Mouse (Mus musculus): ENCODE measurements around the gene Nup88. TPM values are rescaled to one million over a fixed set of nuclear protein-coding genes. Genes with fewer than 3 reads are reported as not detected.
A peak's percentile ranks its signal among the peaks of the same experiment; 100 is the strongest.

Gene Nup88
- polyA plus RNA-seq, 1 experiment from 2014 or later: 107 TPM

GRCm38 (mm10) chr11:70973947-70974346 is 4.2 kb upstream of the Nup88 start:
- Histone ChIP-seq H3K4me1 (ENCODE audit: control insufficient read depth, insufficient read depth, low read length) (peaks cover 9% of the 10 kb centered on the region; the same call in 1 of the 2 replicates), H3K4me3 (replicated peaks; ENCODE audit: low read length) (no peak overlapping the region), H3K27me3 (ENCODE audit: control insufficient read depth, insufficient read depth, low read length) (no peaks in the 10 kb centered on the region), H3K9me3 (replicated peaks; ENCODE audit: control insufficient read depth, low read length) (no peaks in the 10 kb centered on the region), H3K27ac (ENCODE audit: low read length) (no peak overlapping the region), H3K36me3 (ENCODE audit: control insufficient read depth, insufficient read depth, low read length) (peaks cover 5% of the 10 kb centered on the region), H3K4me2 (ENCODE audit: low read depth, low read length) (no peak overlapping the region), H3K9ac (ENCODE audit: low read length) (no peak overlapping the region)
- 69% methylated on average over 4 of the region's 4 CpGs for WGBS
- no peak for ATAC-seq (ENCODE audit: insufficient read depth, low FRiP score)

DNA sequence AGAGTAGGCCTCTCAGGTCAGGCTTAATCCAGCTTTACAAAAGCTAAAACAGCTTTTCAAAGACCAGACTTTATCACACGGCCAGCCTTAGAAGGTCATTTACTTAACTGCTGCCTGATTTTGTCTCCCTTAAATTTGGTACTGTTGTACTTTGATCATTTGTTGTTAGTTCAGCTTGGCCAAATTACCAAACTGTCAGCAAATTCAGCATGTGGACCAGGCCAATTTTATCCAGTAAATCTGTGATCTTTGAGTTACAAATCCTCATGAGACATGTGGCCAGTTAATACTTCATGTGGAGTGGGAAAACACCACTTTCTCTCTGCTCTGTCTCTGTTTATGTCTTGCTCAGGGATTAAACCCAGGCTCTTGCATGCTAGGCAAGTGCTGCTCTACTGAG is 2.8 kb upstream of the Nup88 start:
- H3K9me3 ChIP-seq (replicated peaks; ENCODE audit: control insufficient read depth, low read length): no peaks in the 10 kb centered on the region
- WGBS: 72% methylated on average over 1 of the region's 1 CpGs
- no peaks in the 10 kb centered on the region; the same call in 1 of the 2 replicates for H3K36me3 ChIP-seq (ENCODE audit: control insufficient read depth, insufficient read depth, low read length)
- H3K4me1 ChIP-seq (ENCODE audit: control insufficient read depth, insufficient read depth, low read length): peaks cover 16% of the 10 kb centered on the region
- no peak overlapping the region for H3K4me3 ChIP-seq (replicated peaks; ENCODE audit: low read length)
- no peak for ATAC-seq (ENCODE audit: insufficient read depth, low FRiP score)
- no peak overlapping the region for H3K9ac ChIP-seq (ENCODE audit: low read length)
- H3K4me2 ChIP-seq (ENCODE audit: low read depth, low read length): no peak overlapping the region
- no peaks in the 10 kb centered on the region for H3K27me3 ChIP-seq (ENCODE audit: control insufficient read depth, insufficient read depth, low read length)
- no peak overlapping the region for H3K27ac ChIP-seq (ENCODE audit: low read length)

- ATAC-seq (ENCODE audit: insufficient read depth, low FRiP score): no peak; the same call in 1 of the 2 replicates
- Histone ChIP-seq H3K4me2 (ENCODE audit: low read depth, low read length) (peak overlapping the region; percentile 76), H3K36me3 (ENCODE audit: control insufficient read depth, insufficient read depth, low read length) (peaks cover 1% of the 10 kb centered on the region; the same call in 1 of the 2 replicates), H3K9me3 (replicated peaks; ENCODE audit: control insufficient read depth, low read length) (no peaks in the 10 kb centered on the region), H3K9ac (ENCODE audit: low read length) (peak overlapping the region; percentile 72), H3K27ac (ENCODE audit: low read length) (peak overlapping the region; percentile 91), H3K4me3 (replicated peaks; ENCODE audit: low read length) (peak overlapping the region; percentile 73), H3K4me1 (ENCODE audit: control insufficient read depth, insufficient read depth, low read length) (peaks cover 16% of the 10 kb centered on the region), H3K27me3 (ENCODE audit: control insufficient read depth, insufficient read depth, low read length) (no peaks in the 10 kb centered on the region)
- WGBS: 16% methylated on average over 24 of the region's 24 CpGs
These were observed 1.1 kb upstream of the Nup88 start for GRCm38 (mm10) chr11:70970560-70971540.

- Histone ChIP-seq H3K9me3 (replicated peaks; ENCODE audit: control insufficient read depth, low read length) (no peaks in the 10 kb centered on the region), H3K36me3 (ENCODE audit: control insufficient read depth, insufficient read depth, low read length) (peaks cover 15% of the 10 kb centered on the region), H3K4me1 (ENCODE audit: control insufficient read depth, insufficient read depth, low read length) (peaks cover 16% of the 10 kb centered on the region), H3K4me2 (ENCODE audit: low read depth, low read length) (peak overlapping the region; percentile 95), H3K27me3 (ENCODE audit: control insufficient read depth, insufficient read depth, low read length) (no peaks in the 10 kb centered on the region), H3K27ac (ENCODE audit: low read length) (peak overlapping the region; percentile 86), H3K9ac (ENCODE audit: low read length) (peak overlapping the region; percentile 84), H3K4me3 (replicated peaks; ENCODE audit: low read length) (peak overlapping the region; percentile 73)
- WGBS: under 1% methylated on average over 25 of the region's 25 CpGs
- peak; percentile 3; the same call in 1 of the 2 replicates for ATAC-seq (ENCODE audit: insufficient read depth, low FRiP score)
These were observed 440 bp downstream of the Nup88 start for GRCm38 (mm10) chr11:70969271-70969794.

- no peaks in the 10 kb centered on the region for H3K9me3 ChIP-seq (replicated peaks; ENCODE audit: control insufficient read depth, low read length)
- no peak overlapping the region for H3K4me2 ChIP-seq (ENCODE audit: low read depth, low read length)
- H3K4me1 ChIP-seq (ENCODE audit: control insufficient read depth, insufficient read depth, low read length): peaks cover 9% of the 10 kb centered on the region
- no peak for ATAC-seq (ENCODE audit: insufficient read depth, low FRiP score)
- no peak overlapping the region for H3K9ac ChIP-seq (ENCODE audit: low read length)
- no peak overlapping the region for H3K4me3 ChIP-seq (replicated peaks; ENCODE audit: low read length)
- WGBS: 82% methylated on average over 4 of the region's 4 CpGs
- H3K36me3 ChIP-seq (ENCODE audit: control insufficient read depth, insufficient read depth, low read length): peaks cover 22% of the 10 kb centered on the region
- H3K27me3 ChIP-seq (ENCODE audit: control insufficient read depth, insufficient read depth, low read length): no peaks in the 10 kb centered on the region
- H3K27ac ChIP-seq (ENCODE audit: low read length): no peak overlapping the region
These were observed 5.4 kb downstream of the Nup88 start for GRCm38 (mm10) chr11:70964222-70964907.

DNA sequence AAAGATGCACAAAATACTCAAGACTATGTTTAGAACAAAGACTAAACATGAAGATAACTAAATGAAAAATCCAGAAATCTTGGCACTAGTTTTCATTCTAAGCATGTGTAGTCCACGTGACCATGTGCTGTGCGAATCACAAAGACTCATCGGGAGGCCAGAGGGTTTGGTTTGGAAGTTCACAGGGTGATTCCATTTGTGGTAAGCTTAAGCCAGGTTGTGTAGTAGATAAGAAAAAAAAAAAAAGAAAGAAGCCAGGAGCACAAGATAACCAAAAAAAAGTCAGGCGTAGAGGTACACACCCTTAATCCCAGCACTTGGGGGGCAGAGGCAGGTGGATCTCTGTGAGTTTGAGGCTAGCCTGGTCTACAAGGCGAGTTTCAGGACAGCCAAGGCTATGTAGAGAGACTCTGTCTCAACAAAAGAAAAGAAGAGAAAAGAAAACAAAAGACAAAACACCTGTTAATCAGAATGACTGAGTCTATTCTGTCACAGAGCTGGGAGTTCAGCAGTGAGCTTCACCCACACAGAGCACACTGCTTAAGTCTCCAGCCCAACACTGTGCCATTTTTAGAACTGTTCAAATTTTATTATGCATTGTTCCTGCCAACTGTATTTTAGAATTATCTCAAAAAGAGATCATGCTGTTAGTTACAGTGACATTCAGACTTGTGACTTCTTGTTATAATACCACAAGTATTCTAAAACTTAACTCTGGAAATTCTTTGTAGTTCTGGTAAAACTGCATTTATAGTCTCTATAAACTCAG is 8.8 kb downstream of the Nup88 start:
- Histone ChIP-seq H3K4me3 (replicated peaks; ENCODE audit: low read length) (no peak overlapping the region), H3K9ac (ENCODE audit: low read length) (no peak overlapping the region), H3K4me1 (ENCODE audit: control insufficient read depth, insufficient read depth, low read length) (no peaks in the 10 kb centered on the region), H3K27me3 (ENCODE audit: control insufficient read depth, insufficient read depth, low read length) (no peaks in the 10 kb centered on the region), H3K9me3 (replicated peaks; ENCODE audit: control insufficient read depth, low read length) (no peaks in the 10 kb centered on the region), H3K4me2 (ENCODE audit: low read depth, low read length) (no peak overlapping the region), H3K27ac (ENCODE audit: low read length) (no peak overlapping the region), H3K36me3 (ENCODE audit: control insufficient read depth, insufficient read depth, low read length) (peaks cover 38% of the 10 kb centered on the region)
- 81% methylated on average over 5 of the region's 5 CpGs for WGBS
- ATAC-seq (ENCODE audit: insufficient read depth, low FRiP score): no peak

DNA sequence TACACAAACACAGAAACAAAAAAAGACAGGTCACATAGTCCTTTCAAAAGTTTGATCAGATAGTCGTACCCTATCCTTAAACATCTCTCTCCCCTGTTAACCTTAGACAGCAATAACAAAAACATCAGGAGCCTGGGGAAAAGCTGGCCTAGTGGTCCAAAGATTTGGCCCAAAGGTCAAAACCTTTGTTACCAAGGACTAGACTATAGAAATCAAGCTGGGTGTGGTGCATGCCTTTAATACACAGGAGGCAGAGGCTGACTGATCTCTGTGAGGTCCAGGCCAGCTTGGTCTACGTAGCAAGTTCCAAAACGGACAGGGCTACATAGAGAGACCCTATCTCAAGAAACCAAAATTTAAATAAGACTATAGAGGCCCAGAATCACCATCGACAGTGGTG is 15.1 kb downstream of the Nup88 start:
- Histone ChIP-seq H3K4me2 (ENCODE audit: low read depth, low read length) (no peak overlapping the region), H3K36me3 (ENCODE audit: control insufficient read depth, insufficient read depth, low read length) (peaks cover 37% of the 10 kb centered on the region), H3K4me3 (replicated peaks; ENCODE audit: low read length) (no peak overlapping the region), H3K27me3 (ENCODE audit: control insufficient read depth, insufficient read depth, low read length) (no peaks in the 10 kb centered on the region), H3K4me1 (ENCODE audit: control insufficient read depth, insufficient read depth, low read length) (no peaks in the 10 kb centered on the region), H3K9ac (ENCODE audit: low read length) (no peak overlapping the region), H3K9me3 (replicated peaks; ENCODE audit: control insufficient read depth, low read length) (no peaks in the 10 kb centered on the region), H3K27ac (ENCODE audit: low read length) (no peak overlapping the region)
- WGBS: 94% methylated on average over 4 of the region's 4 CpGs
- ATAC-seq (ENCODE audit: insufficient read depth, low FRiP score): no peak

DNA sequence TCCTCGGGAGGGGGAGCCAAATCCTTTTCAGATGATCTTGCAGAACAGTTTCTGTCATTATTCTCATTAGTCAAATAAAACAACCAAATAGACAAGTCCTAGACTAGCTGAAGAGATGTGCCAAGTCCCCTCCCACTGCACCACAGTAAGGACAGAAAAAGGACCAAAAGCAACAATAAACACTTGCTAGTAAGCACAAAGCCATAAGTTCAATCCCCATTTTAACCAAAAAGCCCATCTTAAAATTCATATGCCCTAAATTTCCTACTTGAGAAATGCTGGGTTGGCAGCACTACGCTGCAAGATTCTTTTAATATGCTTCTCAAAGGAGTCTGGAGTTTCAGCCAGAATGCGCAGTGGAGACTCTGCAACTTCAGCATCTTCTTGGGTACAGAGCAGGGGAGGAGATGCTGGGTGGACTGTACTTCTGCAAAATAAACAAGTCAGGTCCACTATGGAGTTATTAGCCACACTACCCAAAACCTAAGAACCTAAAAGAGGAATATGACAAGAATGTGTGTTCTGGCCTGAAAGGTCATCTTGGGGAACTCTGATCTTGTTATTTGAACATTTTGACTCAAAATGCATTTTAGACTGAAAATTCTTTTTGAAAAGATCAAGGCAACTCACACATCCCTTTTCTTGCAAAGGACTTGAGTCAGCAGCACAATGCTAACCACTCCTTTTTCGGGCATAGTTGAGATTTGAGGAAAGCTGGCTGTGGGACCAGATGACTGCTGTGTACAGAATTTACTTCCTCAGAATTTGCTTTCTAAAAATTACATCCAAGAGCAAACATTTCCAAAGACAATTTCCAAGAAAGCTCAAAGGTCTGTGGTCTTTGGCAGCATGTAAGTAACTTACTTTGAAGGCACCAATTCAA is 24.6 kb downstream of the Nup88 start:
- H3K27ac ChIP-seq (ENCODE audit: low read length): no peak overlapping the region
- 82% methylated on average over 4 of the region's 4 CpGs for WGBS
- H3K4me2 ChIP-seq (ENCODE audit: low read depth, low read length): no peak overlapping the region
- H3K4me1 ChIP-seq (ENCODE audit: control insufficient read depth, insufficient read depth, low read length): no peaks in the 10 kb centered on the region
- no peak for ATAC-seq (ENCODE audit: insufficient read depth, low FRiP score)
- H3K27me3 ChIP-seq (ENCODE audit: control insufficient read depth, insufficient read depth, low read length): no peaks in the 10 kb centered on the region
- no peak overlapping the region for H3K4me3 ChIP-seq (replicated peaks; ENCODE audit: low read length)
- H3K36me3 ChIP-seq (ENCODE audit: control insufficient read depth, insufficient read depth, low read length): peaks cover 40% of the 10 kb centered on the region
- H3K9ac ChIP-seq (ENCODE audit: low read length): no peak overlapping the region
- H3K9me3 ChIP-seq (replicated peaks; ENCODE audit: control insufficient read depth, low read length): no peaks in the 10 kb centered on the region

Data from stomach, embryonic 16.5 days (tissue).